Mouse (Mus musculus): ENCODE measurements around the gene Tekt4. TPM values are rescaled to one million over a fixed set of nuclear protein-coding genes. Genes with fewer than 3 reads are reported as not detected.

The Tekt4 gene
- polyA plus RNA-seq, 1 experiment from 2014 or later, result not detected

DNA sequence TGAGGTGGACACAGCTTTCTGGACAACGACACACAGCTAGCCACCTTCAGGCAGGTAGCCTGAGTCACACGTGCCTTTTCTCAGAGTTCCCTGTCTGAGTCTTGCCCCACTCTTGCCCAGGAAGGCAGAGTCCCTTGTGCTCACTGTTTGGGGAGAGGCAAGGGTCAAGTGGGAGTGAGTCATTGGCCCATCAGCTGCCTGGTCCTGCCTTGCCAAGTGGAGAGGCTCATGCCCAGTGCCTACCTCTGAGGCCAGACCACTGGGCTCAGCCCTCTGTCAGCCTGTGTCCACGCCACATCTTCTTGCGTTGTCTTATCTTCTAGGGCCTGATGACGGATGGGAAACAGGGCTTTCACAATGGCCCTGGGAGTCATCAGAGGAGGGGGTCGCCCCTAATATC, 13.4 kb downstream of the Tekt4 start:
- peaks cover 7% of the 10 kb centered on the region for H3K4me1 ChIP-seq (ENCODE audit: control insufficient read depth, insufficient read depth, low read length)
- H3K9me3 ChIP-seq (ENCODE audit: control insufficient read depth, low read length), result no peaks in the 10 kb centered on the region
- H3K36me3 ChIP-seq (ENCODE audit: control insufficient read depth, insufficient read depth, low read length), result no peaks in the 10 kb centered on the region
- peaks cover 2% of the 10 kb centered on the region; the same call in 1 of the 2 replicates for H3K27me3 ChIP-seq (replicated peaks; ENCODE audit: control insufficient read depth, insufficient read depth, low read length)
- no peak overlapping the region for H3K4me2 ChIP-seq (ENCODE audit: low read depth, low read length)
- no peak for ATAC-seq
- H3K4me3 ChIP-seq (ENCODE audit: low read length), result no peak overlapping the region
- H3K27ac ChIP-seq (ENCODE audit: low read length), result no peak overlapping the region
- WGBS, result 62% methylated on average over 6 of the region's 6 CpGs
- no peak overlapping the region for H3K9ac ChIP-seq (ENCODE audit: low read depth, low read length)

- no peak overlapping the region for H3K27ac ChIP-seq (ENCODE audit: low read length)
- 67% methylated on average over 6 of the region's 6 CpGs for WGBS
- no peaks in the 10 kb centered on the region for H3K9me3 ChIP-seq (ENCODE audit: control insufficient read depth, low read length)
- no peak overlapping the region for H3K9ac ChIP-seq (ENCODE audit: low read depth, low read length)
- no peak for ATAC-seq
- no peak overlapping the region for H3K4me2 ChIP-seq (ENCODE audit: low read depth, low read length)
- no peaks in the 10 kb centered on the region for H3K36me3 ChIP-seq (ENCODE audit: control insufficient read depth, insufficient read depth, low read length)
- H3K27me3 ChIP-seq (replicated peaks; ENCODE audit: control insufficient read depth, insufficient read depth, low read length), result peaks cover 2% of the 10 kb centered on the region; the same call in 1 of the 2 replicates
- no peak overlapping the region for H3K4me3 ChIP-seq (ENCODE audit: low read length)
- 0 out of 2 replicates have a peak, but pooled peaks cover 2% of the 10 kb centered on the region for H3K4me1 ChIP-seq (ENCODE audit: control insufficient read depth, insufficient read depth, low read length)
Observed at GRCm38 (mm10) chr17:25468301-25468700, 13.9 kb downstream of the Tekt4 start.

DNA sequence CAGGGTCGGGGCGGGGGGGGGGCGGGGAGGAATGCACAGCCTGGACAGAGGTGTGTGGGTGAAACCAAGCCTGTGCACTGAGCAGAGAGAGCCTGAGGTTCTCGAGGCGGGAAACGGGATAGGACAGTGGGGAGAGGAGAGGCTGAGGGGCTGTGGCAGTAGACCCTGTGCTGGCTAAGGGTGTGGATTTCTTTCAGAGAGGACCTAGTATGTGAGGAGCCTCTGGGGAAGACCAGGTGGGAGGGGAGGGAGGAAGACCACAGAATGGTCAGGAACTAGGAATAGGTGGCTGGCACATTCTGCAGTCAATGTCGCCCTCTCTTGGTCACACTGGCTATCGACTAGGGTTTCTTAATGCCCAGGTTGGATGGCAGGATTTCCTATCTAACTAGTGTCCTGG, 15.4 kb downstream of the Tekt4 start:
- Histone ChIP-seq H3K4me2 (ENCODE audit: low read depth, low read length) (no peak overlapping the region), H3K27me3 (replicated peaks; ENCODE audit: control insufficient read depth, insufficient read depth, low read length) (peaks cover 2% of the 10 kb centered on the region; the same call in 1 of the 2 replicates), H3K4me1 (ENCODE audit: control insufficient read depth, insufficient read depth, low read length) (0 out of 2 replicates have a peak, but pooled peaks cover 6% of the 10 kb centered on the region), H3K9me3 (ENCODE audit: control insufficient read depth, low read length) (no peaks in the 10 kb centered on the region), H3K4me3 (ENCODE audit: low read length) (no peak overlapping the region), H3K9ac (ENCODE audit: low read depth, low read length) (no peak overlapping the region), H3K36me3 (ENCODE audit: control insufficient read depth, insufficient read depth, low read length) (no peaks in the 10 kb centered on the region), H3K27ac (ENCODE audit: low read length) (no peak overlapping the region)
- 19% methylated on average over 8 of the region's 8 CpGs for WGBS
- no peak for ATAC-seq

DNA sequence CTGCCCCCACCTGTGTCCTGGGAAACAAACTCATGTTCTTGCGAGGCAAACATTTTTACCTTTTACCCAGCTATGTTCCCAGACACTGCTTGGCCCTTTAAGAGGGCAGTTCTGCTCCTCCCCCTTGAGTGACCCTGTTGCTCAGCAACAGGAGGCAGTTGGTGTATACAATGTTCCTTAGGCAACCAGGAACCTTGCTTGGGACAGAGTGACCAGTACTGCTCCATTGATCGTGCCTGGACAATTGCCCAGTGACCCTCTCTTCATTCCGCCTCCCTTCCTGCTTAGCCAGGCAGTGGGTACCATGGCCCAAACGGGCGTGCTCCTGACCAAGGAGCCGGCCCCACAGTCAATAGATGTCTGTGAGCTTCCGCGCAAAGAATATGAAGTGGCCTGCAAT, 17.0 kb downstream of the Tekt4 start:
- Histone ChIP-seq H3K4me2 (ENCODE audit: low read depth, low read length) (no peak overlapping the region), H3K9me3 (ENCODE audit: control insufficient read depth, low read length) (no peaks in the 10 kb centered on the region), H3K4me3 (ENCODE audit: low read length) (no peak overlapping the region), H3K27ac (ENCODE audit: low read length) (no peak overlapping the region), H3K36me3 (ENCODE audit: control insufficient read depth, insufficient read depth, low read length) (no peaks in the 10 kb centered on the region), H3K27me3 (replicated peaks; ENCODE audit: control insufficient read depth, insufficient read depth, low read length) (peaks cover 2% of the 10 kb centered on the region; the same call in 1 of the 2 replicates), H3K4me1 (ENCODE audit: control insufficient read depth, insufficient read depth, low read length) (0 out of 2 replicates have a peak, but pooled peaks cover 8% of the 10 kb centered on the region), H3K9ac (ENCODE audit: low read depth, low read length) (no peak overlapping the region)
- no peak for ATAC-seq
- 28% methylated on average over 8 of the region's 8 CpGs for WGBS

DNA sequence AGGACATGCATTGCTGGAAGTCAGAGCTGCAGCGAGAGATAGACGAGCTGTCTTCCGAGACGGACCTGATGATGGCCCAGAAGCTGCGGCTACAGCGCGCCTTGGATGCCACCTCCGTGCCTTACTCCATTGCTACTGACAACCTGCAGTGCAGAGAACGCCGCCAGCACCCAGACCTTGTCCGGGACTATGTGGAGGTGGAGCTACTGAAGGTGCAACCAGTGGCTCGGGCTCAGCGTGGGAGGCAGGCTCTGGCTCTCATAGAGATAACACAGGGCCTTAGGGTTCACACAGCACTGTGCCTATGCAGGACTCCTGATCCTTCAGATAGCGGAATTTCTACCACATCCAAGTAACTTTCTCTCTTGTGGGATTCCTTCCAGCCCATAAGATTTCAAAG, 17.6 kb downstream of the Tekt4 start:
- Histone ChIP-seq H3K27ac (ENCODE audit: low read length) (no peak overlapping the region), H3K36me3 (ENCODE audit: control insufficient read depth, insufficient read depth, low read length) (no peaks in the 10 kb centered on the region), H3K9ac (ENCODE audit: low read depth, low read length) (no peak overlapping the region), H3K4me3 (ENCODE audit: low read length) (no peak overlapping the region), H3K4me2 (ENCODE audit: low read depth, low read length) (no peak overlapping the region), H3K9me3 (ENCODE audit: control insufficient read depth, low read length) (no peaks in the 10 kb centered on the region), H3K27me3 (replicated peaks; ENCODE audit: control insufficient read depth, insufficient read depth, low read length) (peaks cover 2% of the 10 kb centered on the region; the same call in 1 of the 2 replicates), H3K4me1 (ENCODE audit: control insufficient read depth, insufficient read depth, low read length) (0 out of 2 replicates have a peak, but pooled peaks cover 8% of the 10 kb centered on the region)
- no peak for ATAC-seq
- 41% methylated on average over 14 of the region's 14 CpGs for WGBS

DNA sequence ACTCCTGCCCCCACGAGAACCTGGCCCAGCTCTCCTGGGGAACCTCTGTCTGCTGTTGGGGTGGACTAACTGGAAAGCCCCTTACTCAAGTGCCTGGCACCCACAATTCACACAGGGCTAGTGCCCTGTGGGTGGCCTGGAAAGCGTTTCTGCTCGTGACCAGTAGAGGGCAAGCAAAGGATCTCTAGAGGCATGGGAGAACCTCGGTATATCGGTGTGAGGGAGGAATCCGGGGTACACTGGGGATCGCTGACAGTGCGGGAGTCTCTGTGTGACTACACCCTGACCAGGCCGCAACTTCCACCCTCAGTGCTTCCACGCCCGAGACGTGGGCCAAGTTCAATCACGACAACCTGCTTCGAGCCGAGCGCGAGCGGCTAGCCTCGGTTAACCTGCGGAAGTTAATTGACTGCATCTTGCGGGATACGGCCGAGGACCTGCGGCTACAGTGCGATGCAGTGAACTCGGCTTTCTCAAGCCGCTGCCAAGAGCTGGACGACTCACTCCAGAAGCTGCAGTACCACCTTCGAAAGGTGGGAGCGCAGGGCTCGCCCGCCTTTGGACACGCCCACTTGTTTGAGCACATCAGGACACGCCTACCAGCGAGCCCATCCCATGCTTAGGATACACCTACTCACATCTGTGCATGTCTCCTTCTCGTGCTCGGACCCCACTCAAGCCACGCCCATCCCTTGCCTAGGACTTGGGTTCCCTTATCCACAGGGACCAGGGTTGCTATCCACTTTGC, 20.1 kb downstream of the Tekt4 start:
- peak; percentile 86 for ATAC-seq
- Histone ChIP-seq H3K27ac (ENCODE audit: low read length) (no peak overlapping the region), H3K36me3 (ENCODE audit: control insufficient read depth, insufficient read depth, low read length) (no peaks in the 10 kb centered on the region), H3K9ac (ENCODE audit: low read depth, low read length) (peak overlapping the region; percentile 61), H3K4me2 (ENCODE audit: low read depth, low read length) (peak overlapping the region; percentile 95), H3K4me1 (ENCODE audit: control insufficient read depth, insufficient read depth, low read length) (0 out of 2 replicates have a peak, but pooled peaks cover 8% of the 10 kb centered on the region), H3K9me3 (ENCODE audit: control insufficient read depth, low read length) (no peaks in the 10 kb centered on the region), H3K4me3 (ENCODE audit: low read length) (peak overlapping the region; percentile 54), H3K27me3 (replicated peaks; ENCODE audit: control insufficient read depth, insufficient read depth, low read length) (peaks cover 2% of the 10 kb centered on the region; the same call in 1 of the 2 replicates)
- WGBS, result 2% methylated on average over 38 of the region's 38 CpGs

DNA sequence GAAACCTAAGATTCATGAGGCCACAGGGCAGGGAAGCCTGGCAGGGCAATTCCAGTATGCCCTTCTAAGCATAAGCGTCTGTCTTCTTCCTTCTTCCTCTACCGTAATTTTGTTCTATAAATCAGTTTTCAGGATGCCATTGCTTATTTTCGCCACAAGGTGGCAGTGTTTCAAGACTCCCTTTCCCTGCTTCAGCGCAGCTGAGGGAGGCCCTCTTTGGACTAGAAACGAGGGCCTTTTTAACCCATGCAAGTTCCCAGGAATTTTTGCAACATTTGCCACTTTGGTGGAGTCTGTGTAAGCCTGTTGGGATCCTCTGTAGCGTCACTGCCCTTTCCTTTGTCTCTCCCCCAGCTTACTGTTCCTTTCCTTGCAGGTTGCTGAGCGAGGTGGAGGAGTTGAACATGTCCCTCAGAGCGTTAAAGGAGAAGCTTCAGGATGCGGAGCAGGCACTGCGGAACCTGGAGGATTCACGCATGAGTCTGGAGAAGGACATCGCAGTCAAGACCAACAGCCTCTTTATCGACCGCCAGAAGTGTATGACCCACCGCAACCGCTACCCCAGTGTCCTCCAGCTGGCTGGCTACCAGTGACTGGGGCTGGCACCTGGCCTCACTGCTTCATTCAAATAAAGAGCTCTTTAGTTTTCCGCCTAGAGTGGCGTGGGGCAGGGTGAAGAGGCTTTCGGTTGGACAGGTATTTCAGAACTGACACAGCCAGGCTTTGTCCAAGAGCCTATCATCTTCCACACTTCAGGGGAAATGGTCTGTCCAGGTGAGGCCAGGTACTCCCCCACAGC, 21.7 kb downstream of the Tekt4 start:
- no peaks in the 10 kb centered on the region for H3K36me3 ChIP-seq (ENCODE audit: control insufficient read depth, insufficient read depth, low read length)
- H3K9me3 ChIP-seq (ENCODE audit: control insufficient read depth, low read length), result no peaks in the 10 kb centered on the region
- H3K9ac ChIP-seq (ENCODE audit: low read depth, low read length), result no peak overlapping the region
- H3K27me3 ChIP-seq (replicated peaks; ENCODE audit: control insufficient read depth, insufficient read depth, low read length), result peaks cover 2% of the 10 kb centered on the region; the same call in 1 of the 2 replicates
- no peak for ATAC-seq
- 0 out of 2 replicates have a peak, but pooled peaks cover 8% of the 10 kb centered on the region for H3K4me1 ChIP-seq (ENCODE audit: control insufficient read depth, insufficient read depth, low read length)
- 40% methylated on average over 19 of the region's 19 CpGs for WGBS
- H3K4me2 ChIP-seq (ENCODE audit: low read depth, low read length), result no peak overlapping the region
- H3K27ac ChIP-seq (ENCODE audit: low read length), result no peak overlapping the region
- H3K4me3 ChIP-seq (ENCODE audit: low read length), result no peak overlapping the region

DNA sequence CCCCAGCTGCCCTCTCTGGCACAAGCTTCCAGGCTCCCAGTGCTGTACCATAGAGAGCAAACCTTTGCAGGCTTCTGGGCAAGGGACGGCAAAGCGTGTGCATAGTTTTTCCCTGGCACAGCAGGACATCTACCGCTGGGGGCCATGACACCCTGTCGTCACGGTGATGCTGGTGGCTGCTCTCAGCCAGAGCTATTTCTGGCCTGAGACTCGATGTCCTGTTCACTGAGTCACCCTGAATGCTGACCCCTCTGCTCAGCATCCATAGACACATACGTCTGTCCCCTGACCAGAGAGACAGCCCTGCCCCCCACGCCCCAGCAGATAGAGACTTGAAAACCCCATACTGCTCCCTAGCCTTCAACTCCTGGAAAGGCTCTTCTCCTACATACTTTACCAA, 25.7 kb downstream of the Tekt4 start:
- Histone ChIP-seq H3K27me3 (replicated peaks; ENCODE audit: control insufficient read depth, insufficient read depth, low read length) (no peaks in the 10 kb centered on the region), H3K4me2 (ENCODE audit: low read depth, low read length) (no peak overlapping the region), H3K9ac (ENCODE audit: low read depth, low read length) (no peak overlapping the region), H3K4me1 (ENCODE audit: control insufficient read depth, insufficient read depth, low read length) (no peaks in the 10 kb centered on the region), H3K36me3 (ENCODE audit: control insufficient read depth, insufficient read depth, low read length) (no peaks in the 10 kb centered on the region), H3K27ac (ENCODE audit: low read length) (no peak overlapping the region), H3K9me3 (ENCODE audit: control insufficient read depth, low read length) (no peaks in the 10 kb centered on the region), H3K4me3 (ENCODE audit: low read length) (no peak overlapping the region)
- ATAC-seq, result no peak
- 62% methylated on average over 8 of the region's 8 CpGs for WGBS

DNA sequence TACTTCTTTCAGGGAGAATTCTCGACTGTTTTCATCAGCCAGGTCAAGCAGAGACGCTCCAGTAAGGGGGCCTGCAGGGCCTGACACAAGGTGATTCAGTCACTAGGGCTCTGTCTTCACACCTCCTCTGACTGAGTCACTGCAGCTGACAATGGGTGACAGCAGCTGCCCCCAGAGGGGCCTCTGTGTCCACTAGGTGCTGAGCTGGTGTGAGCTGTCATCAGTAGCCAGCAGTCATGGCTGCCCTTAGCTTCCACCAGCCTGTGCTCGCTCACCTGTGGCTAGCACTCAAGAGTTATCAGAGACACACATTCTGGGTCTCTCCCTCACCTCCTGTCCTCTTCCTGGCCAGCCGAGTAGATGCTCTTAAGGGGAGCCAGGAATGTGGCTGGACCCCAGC, 26.4 kb downstream of the Tekt4 start:
- H3K4me1 ChIP-seq (ENCODE audit: control insufficient read depth, insufficient read depth, low read length), result no peaks in the 10 kb centered on the region
- no peaks in the 10 kb centered on the region for H3K36me3 ChIP-seq (ENCODE audit: control insufficient read depth, insufficient read depth, low read length)
- no peaks in the 10 kb centered on the region for H3K27me3 ChIP-seq (replicated peaks; ENCODE audit: control insufficient read depth, insufficient read depth, low read length)
- no peak overlapping the region for H3K4me3 ChIP-seq (ENCODE audit: low read length)
- H3K9ac ChIP-seq (ENCODE audit: low read depth, low read length), result no peak overlapping the region
- ATAC-seq, result no peak
- 55% methylated on average over 4 of the region's 4 CpGs for WGBS
- no peaks in the 10 kb centered on the region for H3K9me3 ChIP-seq (ENCODE audit: control insufficient read depth, low read length)
- no peak overlapping the region for H3K27ac ChIP-seq (ENCODE audit: low read length)
- no peak overlapping the region for H3K4me2 ChIP-seq (ENCODE audit: low read depth, low read length)

Measured in intestine, embryonic 16.5 days (tissue).